11 mouse cellular contexts compared by ENCODE assay signal in genomic region chr16:77760926-77761347, GRCm38 (mm10).
DNase-seq lines count a peak whose midpoint lies in the region; ATAC-seq lines count a peak whose summit lies in the region.
"Had no signal": no experiment of that assay in that cellular context is flagged by ENCODE, and none has a peak within 500 bp of the region (broad histone marks: within the 10 kb centered on the region; RNA-seq: fewer than 3 reads in every experiment).

No protein-coding gene starts in this region.

- no peaks in the 10 kb centered on the region for H3K27me3 ChIP-seq in heart, embryonic 10.5 days (ENCODE audit: insufficient read depth, poor library complexity, severe bottlenecking)
- no peaks in the 10 kb centered on the region for H3K27me3 ChIP-seq in neural tube, embryonic 15.5 days (replicated peaks)

- WGBS in heart, embryonic 10.5 days: 81% methylated on average over 4 of the region's 4 CpGs
- 63% methylated on average over 4 of the region's 4 CpGs for WGBS in neural tube, embryonic 15.5 days

- no peaks in the 10 kb centered on the region for H3K36me3 ChIP-seq in heart, embryonic 10.5 days
- no peaks in the 10 kb centered on the region for H3K36me3 ChIP-seq in neural tube, embryonic 15.5 days

- ATAC-seq in neural tube, embryonic 15.5 days (ENCODE audit: low FRiP score): peak; percentile 27
- no peak for ATAC-seq in erythroblast, adult 5-6 weeks (replicated peaks; ENCODE audit: low FRiP score, poor library complexity, severe bottlenecking)

- H3K4me3 ChIP-seq in heart, embryonic 10.5 days: no peak overlapping the region
- H3K4me3 ChIP-seq in neural tube, embryonic 15.5 days (replicated peaks): no peak overlapping the region
- H3K4me3 ChIP-seq: erythroblast, embryonic 14.5 days had no signal

- intact Hi-C loops in heart, postnatal 10 days (cut with DNase I): no loop called here
- intact Hi-C loops in gastrocnemius, postnatal 14 days (cut with DNase I; ENCODE audit: low total_unique reads): no loop called here

- peak overlapping the region; percentile 46; the same call in 1 of the 2 replicates for H3K4me2 ChIP-seq in neural tube, embryonic 15.5 days

- no peaks in the 10 kb centered on the region for H3K9me3 ChIP-seq in heart, embryonic 10.5 days
- no peaks in the 10 kb centered on the region for H3K9me3 ChIP-seq in neural tube, embryonic 15.5 days (replicated peaks)

- H3K4me1 ChIP-seq in heart, embryonic 10.5 days: no peaks in the 10 kb centered on the region
- H3K4me1 ChIP-seq in neural tube, embryonic 15.5 days: peaks cover 15% of the 10 kb centered on the region

- H3K27ac ChIP-seq in heart, embryonic 10.5 days: no peak overlapping the region
- H3K27ac ChIP-seq in neural tube, embryonic 15.5 days (replicated peaks): peak overlapping the region; percentile 89
- H3K27ac ChIP-seq: liver, embryonic 14.5 days had no signal

- peak; percentile 17 to 21 for DNase-seq in heart, postnatal 10 days
- DNase-seq in heart, embryonic 10.5 days (ENCODE audit: low spot score): no peak
- DNase-seq in ovary, adult 18-20 months (ENCODE audit: low spot score): peak; percentile 4
- no peak for DNase-seq in ovary, postnatal 36 days (ENCODE audit: low spot score)
- peak; percentile 20 for DNase-seq in gastrocnemius, postnatal 14 days
- no peak for DNase-seq in left cerebral cortex, adult 11 months (ENCODE audit: low spot score)
- DNase-seq: thymus, adult 18-20 months had no signal

- no peak overlapping the region for H3K9ac ChIP-seq in neural tube, embryonic 15.5 days (replicated peaks)
- H3K9ac ChIP-seq: liver, embryonic 14.5 days had no signal

Comparison
In these comparisons a context has a peak if more than half of its experiments do, and no peak if none do; other contexts are left out.
1. DNase-seq: peak in heart, postnatal 10 days (2 of 2), ovary, adult 18-20 months (single experiment) and gastrocnemius, postnatal 14 days (single experiment); none in heart, embryonic 10.5 days (single experiment), ovary, postnatal 36 days (single experiment) and left cerebral cortex, adult 11 months (single experiment).